Mouse (Mus musculus) regulatory T cell (primary cell): Measurements from ENCODE around the gene Cap2.

ENCODE experiments used
- in situ Hi-C: fragments of 300-600 bp; cut with MboI, MseI; formaldehyde crosslinking; loops from one replicate; pipeline ENCODE4 v1.15.1; 2025; ENCODE audit warnings: high pct_unique_total_duplicates

Cap2 gene

DNA sequence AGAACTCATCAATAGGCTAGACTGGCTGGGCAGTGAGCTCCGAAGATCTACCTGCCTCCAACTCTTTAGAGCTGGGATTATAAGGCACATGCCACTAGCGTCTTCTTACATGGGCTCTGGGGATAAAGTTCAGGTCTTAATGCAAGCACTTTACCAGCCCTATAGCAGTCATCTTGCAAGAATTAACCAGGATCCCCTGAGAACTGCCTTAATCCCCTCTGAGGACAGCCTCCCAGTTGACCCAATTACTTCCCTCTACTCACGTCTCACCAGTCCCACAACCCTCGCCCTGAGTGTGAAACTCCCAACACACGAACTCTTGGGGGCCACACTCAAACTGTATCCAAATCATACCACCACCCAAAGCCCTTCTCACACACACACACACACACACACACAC is 64.3 kb downstream of the Cap2 start:
- in situ Hi-C loops, result no loop called here

DNA sequence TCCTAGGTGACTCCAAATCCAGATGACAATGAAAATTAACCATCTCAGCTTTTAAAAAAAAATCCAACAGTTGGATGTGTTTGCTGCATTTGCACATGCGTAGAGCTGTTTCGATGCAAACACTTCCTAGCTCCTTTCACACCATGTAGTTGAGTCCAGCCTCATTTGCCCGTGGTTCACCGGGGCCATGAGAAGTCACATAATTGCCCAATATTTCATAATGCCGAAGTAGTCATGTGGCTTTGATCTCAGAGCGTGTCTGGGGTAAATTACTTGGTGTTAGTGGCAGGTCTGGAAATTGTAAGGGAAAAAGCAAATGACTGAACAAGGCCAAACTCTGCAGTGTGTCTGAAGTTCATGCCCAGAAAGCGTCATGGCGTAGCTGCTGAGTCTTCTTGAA is 67.8 kb downstream of the Cap2 start:
- in situ Hi-C loops, result no loop called here

GRCm38 (mm10) chr13:46571141-46571592 is 69.5 kb downstream of the Cap2 start:
- in situ Hi-C loops, result no loop called here

DNA sequence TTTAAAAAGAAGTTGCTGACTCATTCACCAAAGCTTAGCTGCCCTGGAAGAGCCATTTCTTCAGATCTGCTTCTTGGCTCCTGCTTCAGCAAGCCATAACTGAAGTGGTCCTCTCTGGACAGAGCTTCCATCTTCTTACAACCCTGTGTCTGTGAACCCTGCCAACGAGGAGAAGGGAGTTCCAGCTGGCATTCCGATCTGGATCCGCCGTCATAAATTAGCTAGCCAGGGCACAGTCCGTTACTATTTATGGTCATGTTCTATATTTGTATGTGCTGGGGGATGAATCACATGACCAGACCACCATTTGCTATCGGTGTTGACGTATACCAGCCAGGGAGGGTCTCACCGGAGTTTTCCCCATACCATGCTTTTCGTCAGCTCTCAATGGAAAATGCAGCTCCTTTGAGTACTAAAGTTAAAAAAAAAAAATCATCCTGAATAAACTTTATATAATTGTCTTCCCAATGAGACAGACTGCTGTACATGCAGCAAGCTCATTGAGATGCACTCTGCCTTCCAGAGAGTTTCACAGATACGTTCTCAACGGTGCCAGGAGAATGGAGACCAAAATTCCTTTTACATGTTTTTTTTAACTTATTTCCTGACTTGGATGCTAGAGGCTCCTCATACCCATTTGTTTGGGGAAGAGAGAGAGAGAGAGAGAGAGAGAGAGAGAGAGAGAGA is 70.5 kb downstream of the Cap2 start:
- in situ Hi-C loops, result no loop called here

DNA sequence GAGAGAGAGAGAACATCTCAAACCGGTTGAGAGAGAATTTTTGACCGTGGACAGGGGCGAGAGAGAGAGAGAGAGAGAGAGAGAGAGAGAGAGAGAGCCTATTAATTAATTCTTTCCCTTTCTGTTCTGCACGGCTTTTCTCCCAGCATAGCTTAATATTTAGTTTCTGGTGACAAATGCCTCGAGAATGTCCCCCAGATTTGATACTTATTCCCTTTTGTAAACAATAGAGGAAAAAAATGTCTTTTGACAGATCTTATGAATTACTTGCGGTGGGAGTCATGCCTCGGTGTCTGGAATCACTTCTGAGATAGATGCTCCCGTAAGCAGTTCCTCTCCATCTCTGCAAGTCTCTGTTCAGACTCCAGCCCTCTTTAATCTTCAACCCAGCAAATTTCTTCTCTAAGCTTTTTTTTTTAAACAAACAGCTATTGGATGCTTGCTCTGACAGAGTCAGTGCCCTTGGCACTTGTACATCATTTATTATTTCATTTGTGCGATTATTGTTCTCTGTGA is 71.1 kb downstream of the Cap2 start:
- in situ Hi-C loops, result no loop called here

- in situ Hi-C loops, result no loop called here
These were observed 72.6 kb downstream of the Cap2 start for GRCm38 (mm10) chr13:46574201-46574600.

DNA sequence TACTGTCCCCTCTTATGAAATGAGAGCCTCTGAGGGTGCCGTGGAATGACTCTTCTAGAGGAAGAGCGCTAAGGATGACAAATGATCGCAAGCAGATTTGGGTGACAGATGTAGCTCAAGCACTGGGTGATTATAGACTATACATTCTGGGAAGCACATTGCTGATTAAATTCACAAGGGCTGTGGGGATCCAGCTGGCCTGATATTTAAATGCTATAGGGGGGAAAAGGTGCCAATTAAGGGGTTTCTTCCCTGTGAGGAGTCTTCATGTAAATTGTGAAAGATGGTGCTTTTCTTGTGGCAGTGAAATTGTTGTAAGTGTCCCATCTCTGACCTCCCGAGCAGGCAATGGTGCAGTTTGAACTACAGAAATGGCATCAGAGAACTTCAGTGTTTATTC is 73.1 kb downstream of the Cap2 start:
- in situ Hi-C loops, result no loop called here

GRCm38 (mm10) chr13:46584860-46585259 is 83.2 kb downstream of the Cap2 start:
- in situ Hi-C loops, result no loop called here

DNA sequence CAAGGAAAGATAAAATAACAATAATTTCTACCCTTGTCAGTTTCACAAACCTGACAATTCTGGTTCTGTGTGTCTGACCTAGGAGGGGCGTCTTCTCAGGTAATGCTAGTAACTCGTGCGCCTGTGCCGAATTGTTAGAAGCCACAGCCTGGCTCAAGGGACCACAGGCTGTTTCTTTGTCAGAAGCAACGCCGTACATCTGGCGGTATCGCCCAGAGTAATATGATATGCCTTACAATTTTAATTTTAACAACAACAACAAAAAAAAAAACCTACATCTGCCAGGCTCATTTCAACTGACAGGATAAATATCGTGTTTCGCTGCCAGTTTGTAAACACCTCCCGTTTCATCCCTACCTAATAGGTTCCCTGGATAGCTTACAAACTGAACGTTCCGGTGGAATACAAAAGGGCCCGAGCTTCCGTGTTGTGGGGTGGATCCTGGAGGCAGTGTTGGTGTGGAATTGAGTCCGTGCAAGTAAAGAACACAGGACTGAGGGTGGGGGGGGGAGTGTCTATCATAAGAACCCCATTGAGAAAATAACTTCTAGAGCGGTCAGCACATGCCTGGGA is 86.2 kb downstream of the Cap2 start:
- in situ Hi-C loops, result no loop called here

DNA sequence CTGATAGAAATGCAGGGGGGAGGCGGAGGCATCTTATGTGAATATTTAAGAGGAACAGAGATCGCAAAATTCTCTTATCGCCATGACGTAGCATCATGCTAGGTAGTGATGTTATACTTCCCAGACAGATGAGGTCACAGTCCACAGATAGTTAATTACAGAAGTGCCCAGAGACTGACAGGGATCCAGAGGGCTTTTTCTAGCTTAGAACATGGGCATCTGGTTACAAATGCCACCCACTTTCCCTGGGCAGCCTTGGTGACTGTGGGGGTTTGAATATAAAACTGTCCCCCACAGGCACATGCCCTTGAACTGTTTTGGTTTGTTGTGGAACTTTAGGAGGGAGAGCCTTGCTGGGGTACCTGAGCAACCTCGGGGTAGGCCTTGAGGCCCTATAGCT is 87.0 kb downstream of the Cap2 start:
- in situ Hi-C loops, result no loop called here

DNA sequence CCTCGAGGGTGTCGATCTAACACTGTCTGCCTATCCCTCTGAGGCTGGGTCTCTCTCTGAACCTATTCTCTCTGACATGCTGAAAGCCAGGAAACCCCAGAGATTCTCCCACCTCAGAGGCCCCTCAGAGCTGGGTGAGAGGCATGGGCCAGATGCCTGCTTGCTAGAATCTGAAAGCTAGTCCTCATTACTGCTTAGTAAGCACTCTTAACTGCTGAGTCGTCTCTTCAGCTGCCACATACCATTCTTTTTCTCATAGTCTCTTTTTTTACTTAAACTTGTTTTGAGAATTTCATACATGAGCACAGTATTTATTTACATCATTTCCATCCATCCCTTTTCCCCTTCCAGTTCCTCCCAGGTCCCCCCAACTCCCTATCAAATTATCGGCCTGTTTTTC is 89.2 kb downstream of the Cap2 start:
- in situ Hi-C loops, result loop anchor here (10.0 kb wide), 1 partner anchor 1576 kb away; no protein-coding TSS in a partner anchor

GRCm38 (mm10) chr13:46600694-46601093 is 99.0 kb downstream of the Cap2 start:
- in situ Hi-C loops, result no loop called here

DNA sequence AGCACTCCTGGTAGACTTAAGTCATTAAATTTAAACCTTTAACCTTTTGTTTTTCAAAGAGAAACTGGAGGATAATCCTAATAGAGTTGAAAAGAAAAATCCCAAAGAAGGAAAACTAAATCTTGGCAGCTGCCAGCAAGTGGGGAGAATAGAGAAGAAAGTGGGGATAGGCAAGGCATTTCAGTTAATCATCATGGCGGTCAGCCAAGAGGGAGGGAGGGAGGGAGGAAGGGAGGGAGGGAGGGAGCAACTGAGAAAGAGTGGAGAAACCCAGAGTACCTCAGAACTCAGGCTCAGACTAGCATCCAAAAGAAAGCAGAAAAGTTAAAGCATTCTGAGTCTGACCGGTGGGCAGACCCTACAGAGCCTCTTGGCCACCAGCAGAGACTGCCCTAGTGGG is 99.7 kb downstream of the Cap2 start:
- in situ Hi-C loops, result no loop called here

- in situ Hi-C loops, result no loop called here
These were observed 101.0 kb downstream of the Cap2 start for GRCm38 (mm10) chr13:46602674-46603073.

GRCm38 (mm10) chr13:46611033-46611432 is 109.4 kb downstream of the Cap2 start:
- in situ Hi-C loops, result no loop called here

GRCm38 (mm10) chr13:46613694-46614272 is 112.1 kb downstream of the Cap2 start:
- in situ Hi-C loops, result no loop called here

- in situ Hi-C loops, result no loop called here
These were observed 115.2 kb downstream of the Cap2 start for GRCm38 (mm10) chr13:46616673-46617362.

- in situ Hi-C loops, result no loop called here
These were observed 118.0 kb downstream of the Cap2 start for GRCm38 (mm10) chr13:46619633-46620032.

GRCm38 (mm10) chr13:46620964-46621757 is 119.5 kb downstream of the Cap2 start:
- in situ Hi-C loops, result no loop called here

GRCm38 (mm10) chr13:46626608-46627007 is 125.0 kb downstream of the Cap2 start:
- in situ Hi-C loops, result no loop called here

DNA sequence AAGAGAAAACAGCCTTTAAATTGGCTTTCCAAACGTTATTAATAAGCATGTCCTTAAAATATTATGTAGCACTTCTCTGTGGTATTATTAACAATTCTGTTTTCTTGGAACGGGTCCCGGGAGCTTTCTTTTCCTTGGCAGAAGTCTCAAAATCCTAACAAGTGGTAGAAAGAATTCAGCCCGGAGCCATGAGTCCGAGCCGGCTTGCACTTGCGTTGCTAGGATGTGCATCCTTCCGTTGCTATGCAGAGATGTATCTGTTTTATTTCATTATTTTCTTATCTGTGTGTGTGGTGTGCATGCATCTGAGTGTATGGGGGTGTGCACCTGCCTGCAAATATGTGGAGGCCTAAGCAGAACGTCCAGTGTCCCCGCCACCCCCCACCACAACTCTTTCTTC is 126.2 kb downstream of the Cap2 start:
- in situ Hi-C loops, result no loop called here

GRCm38 (mm10) chr13:46629391-46629790 is 127.7 kb downstream of the Cap2 start:
- in situ Hi-C loops, result no loop called here
